Comparison of ENCODE assay signal across 8 mouse cellular contexts in the genomic region with DNA sequence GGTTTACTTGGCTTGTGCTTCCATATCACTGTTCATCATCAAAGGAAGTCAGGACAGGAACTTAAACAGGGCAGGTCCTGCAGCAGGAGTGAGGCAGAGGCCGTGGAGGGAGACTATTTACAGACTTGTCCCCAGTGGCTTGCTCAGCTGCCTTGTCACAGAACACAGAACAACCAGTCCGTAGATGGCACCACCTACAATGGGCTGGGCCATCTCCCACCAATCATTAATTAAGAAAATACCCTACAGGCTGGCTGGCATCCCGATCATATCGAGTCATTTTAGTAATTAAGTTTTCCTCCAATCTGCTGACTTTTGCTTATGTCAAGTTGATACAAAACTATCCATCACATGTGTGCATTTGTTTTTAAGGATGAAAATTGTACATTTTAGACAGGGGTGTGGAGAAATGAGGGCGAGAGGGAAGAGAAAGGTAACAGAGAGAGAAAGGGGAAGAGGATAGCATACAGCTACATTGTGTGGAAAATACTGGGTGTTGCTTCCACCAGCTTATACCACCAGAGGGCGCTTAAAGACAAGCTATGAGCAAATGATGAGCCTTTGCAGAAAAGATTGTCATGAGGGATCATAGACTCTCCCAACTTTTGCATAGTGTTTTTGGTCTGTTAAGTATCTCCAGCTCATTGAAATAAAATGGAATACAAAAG. TPM values are rescaled to one million over a fixed set of nuclear protein-coding genes. Genes with fewer than 3 reads are reported as not detected.
DNase-seq lines count a peak whose midpoint lies in the region; ATAC-seq and TF ChIP-seq lines count a peak whose summit lies in the region.

No protein-coding gene starts in this region.

- peak; percentile 92 for TF ChIP-seq CTCF in heart, postnatal 0 days (IDR thresholded peaks at IDR 0.05; ENCODE audit: low read depth)
- peak; percentile 78 for TF ChIP-seq CTCF in liver, embryonic 14.5 days (IDR thresholded peaks at IDR 0.05; ENCODE audit: low read depth)

- H3K27me3 ChIP-seq in embryonic facial prominence, embryonic 11.5 days (ENCODE audit: control insufficient read depth, insufficient read depth, low read length) = no peaks in the 10 kb centered on the region
- no peaks in the 10 kb centered on the region for H3K27me3 ChIP-seq in heart, postnatal 0 days (ENCODE audit: control insufficient read depth, insufficient read depth, low read length)
- no peaks in the 10 kb centered on the region for H3K27me3 ChIP-seq in liver, embryonic 14.5 days (ENCODE audit: control insufficient read depth, insufficient read depth, low read length)
- H3K27me3 ChIP-seq in stomach, embryonic 14.5 days (ENCODE audit: control insufficient read depth, insufficient read depth, low read length) = no peaks in the 10 kb centered on the region

- no peak overlapping the region for H3K4me2 ChIP-seq in embryonic facial prominence, embryonic 11.5 days (ENCODE audit: low read depth, low read length)
- no peak overlapping the region for H3K4me2 ChIP-seq in heart, postnatal 0 days (ENCODE audit: low read depth, low read length)
- H3K4me2 ChIP-seq in liver, embryonic 14.5 days (ENCODE audit: low read depth) = no peak overlapping the region
- H3K4me2 ChIP-seq in stomach, embryonic 14.5 days (replicated peaks; ENCODE audit: low read depth, low read length) = no peak overlapping the region

- no peaks in the 10 kb centered on the region for H3K36me3 ChIP-seq in embryonic facial prominence, embryonic 11.5 days (replicated peaks; ENCODE audit: control insufficient read depth, insufficient read depth, low read depth, low read length)
- H3K36me3 ChIP-seq in heart, postnatal 0 days (replicated peaks; ENCODE audit: control insufficient read depth, insufficient read depth, low read length) = no peaks in the 10 kb centered on the region
- H3K36me3 ChIP-seq in liver, embryonic 14.5 days (replicated peaks; ENCODE audit: control insufficient read depth, insufficient read depth, low read depth) = no peaks in the 10 kb centered on the region
- H3K36me3 ChIP-seq in stomach, embryonic 14.5 days (ENCODE audit: control insufficient read depth, insufficient read depth, low read length) = no peaks in the 10 kb centered on the region

- H3K4me3 ChIP-seq in embryonic facial prominence, embryonic 11.5 days (ENCODE audit: low read depth, low read length) = no peak overlapping the region
- H3K4me3 ChIP-seq in heart, postnatal 0 days (ENCODE audit: low read depth, low read length) = no peak overlapping the region
- no peak overlapping the region for H3K4me3 ChIP-seq in liver, embryonic 14.5 days (ENCODE audit: insufficient read depth in 1 of 2, low read depth in 2 of 2, low read length in 2 of 2)
- no peak overlapping the region for H3K4me3 ChIP-seq in stomach, embryonic 14.5 days (ENCODE audit: low read depth, low read length)

- no peaks in the 10 kb centered on the region for H3K9me3 ChIP-seq in embryonic facial prominence, embryonic 11.5 days (replicated peaks; ENCODE audit: control insufficient read depth, low read length)
- H3K9me3 ChIP-seq in heart, postnatal 0 days (replicated peaks; ENCODE audit: control insufficient read depth, low read length) = no peaks in the 10 kb centered on the region
- H3K9me3 ChIP-seq in liver, embryonic 14.5 days (ENCODE audit: control insufficient read depth, low read length) = no peaks in the 10 kb centered on the region
- H3K9me3 ChIP-seq in stomach, embryonic 14.5 days (ENCODE audit: control insufficient read depth, low read depth, low read length) = no peaks in the 10 kb centered on the region

- no peak for TF ChIP-seq EP300 in heart, postnatal 0 days (IDR thresholded peaks at IDR 0.05; ENCODE audit: low read depth)
- TF ChIP-seq EP300 in liver, embryonic 14.5 days (IDR thresholded peaks at IDR 0.05; ENCODE audit: low read depth) = no peak

- ATAC-seq in embryonic facial prominence, embryonic 11.5 days (replicated peaks; ENCODE audit: insufficient number of reproducible peaks, low FRiP score, low TSS enrichment, low read depth) = 0 out of 2 replicates have a peak, but pooled peaks have one; percentile 36
- ATAC-seq in heart, postnatal 0 days (ENCODE audit: insufficient read depth, low read depth) = peak; percentile 70
- peak; percentile 42; the same call in 1 of the 2 replicates for ATAC-seq in liver, embryonic 14.5 days (ENCODE audit: insufficient read depth)
- ATAC-seq in stomach, embryonic 14.5 days (ENCODE audit: insufficient number of reproducible peaks, insufficient read depth, low FRiP score, low read depth) = peak; percentile 75; the same call in 1 of the 2 replicates

- H3K4me1 ChIP-seq in embryonic facial prominence, embryonic 11.5 days (ENCODE audit: control insufficient read depth, insufficient read depth, low read length) = no peaks in the 10 kb centered on the region
- H3K4me1 ChIP-seq in heart, postnatal 0 days (ENCODE audit: control insufficient read depth, insufficient read depth) = peaks cover 4% of the 10 kb centered on the region; the same call in 1 of the 2 replicates
- H3K4me1 ChIP-seq in liver, embryonic 14.5 days (replicated peaks; ENCODE audit: control insufficient read depth in 2 of 2, insufficient read depth in 2 of 2, low read length in 1 of 2) = peaks cover 7 to 28% of the 10 kb centered on the region in 2 experiments
- H3K4me1 ChIP-seq in stomach, embryonic 14.5 days (ENCODE audit: control insufficient read depth, insufficient read depth, low read length) = no peaks in the 10 kb centered on the region

- no peak overlapping the region for H3K27ac ChIP-seq in embryonic facial prominence, embryonic 11.5 days (replicated peaks; ENCODE audit: low read depth, low read length)
- no peak overlapping the region for H3K27ac ChIP-seq in heart, postnatal 0 days (ENCODE audit: low read depth)
- no peak overlapping the region for H3K27ac ChIP-seq in liver, embryonic 14.5 days
- H3K27ac ChIP-seq in stomach, embryonic 14.5 days (ENCODE audit: low read length) = no peak overlapping the region

- WGBS in embryonic facial prominence, embryonic 11.5 days = 29% methylated on average over 6 of the region's 6 CpGs
- WGBS in heart, postnatal 0 days = 27% methylated on average over 6 of the region's 6 CpGs
- WGBS in liver, embryonic 14.5 days (ENCODE audit: insufficient replicate concordance) = 17% methylated on average over 6 of the region's 6 CpGs
- 29% methylated on average over 6 of the region's 6 CpGs for WGBS in stomach, embryonic 14.5 days

- no peak overlapping the region for H3K9ac ChIP-seq in embryonic facial prominence, embryonic 11.5 days (replicated peaks; ENCODE audit: low read length)
- H3K9ac ChIP-seq in heart, postnatal 0 days (replicated peaks; ENCODE audit: low read depth, low read length) = no peak overlapping the region
- no peak overlapping the region for H3K9ac ChIP-seq in liver, embryonic 14.5 days (replicated peaks)
- H3K9ac ChIP-seq in stomach, embryonic 14.5 days (replicated peaks; ENCODE audit: low read depth, low read length) = no peak overlapping the region

- peak; percentile 76 for DNase-seq in A20 (ENCODE audit: low read depth, low spot score)
- DNase-seq in adrenal gland, postnatal 10 days = peak; percentile 82
- peak; percentile 90 for DNase-seq in embryonic facial prominence, embryonic 11.5 days (ENCODE audit: low spot score)
- peak; percentile 69 for DNase-seq in heart, postnatal 0 days (ENCODE audit: low spot score)
- DNase-seq in kidney, postnatal 36 days = peak; percentile 77 to 85
- peak in 2 of 3 experiments; percentile 51 to 52 for DNase-seq in liver, embryonic 14.5 days (ENCODE audit: low read depth in 3 of 3, low spot score in 3 of 3)
- DNase-seq in natural killer cell, adult 2 months (ENCODE audit: low spot score in 2 of 2) = peak; percentile 62 to 74

RNA-seq across cellular contexts. Expression of a gene that starts 21.8 kb away (rescaled TPM):
- total RNA-seq in adrenal gland, postnatal 10 days (2021) = 1 to 10 TPM; 3.0 to 9.8 TPM
- 6.0 TPM in 2 replicates for polyA plus RNA-seq in embryonic facial prominence, embryonic 11.5 days (2014; fragmentation: Nextera tagmentation; extraction: Ambion mirVana)
- total RNA-seq in heart, postnatal 0 days (2014; rRNA removed; ENCODE audit: low replicate concordance) = 1.9 and 2.2 TPM in 2 replicates
- 6.6 and 8.6 TPM in 2 replicates for polyA plus RNA-seq in heart, postnatal 0 days (2015; fragmentation: Nextera tagmentation; extraction: Ambion mirVana)
- polyA plus RNA-seq in liver, embryonic 14.5 days (2012; rRNA removed) = 0.12 and 0.18 TPM in 2 replicates
- polyA plus RNA-seq in liver, embryonic 14.5 days (2014; fragmentation: Nextera tagmentation; extraction: Ambion mirVana) = 1.2 and 1.3 TPM in 2 replicates
- polyA plus RNA-seq in stomach, embryonic 14.5 days (2014; fragmentation: Nextera tagmentation; extraction: Ambion mirVana) = 7.1 and 7.9 TPM in 2 replicates

RNA-seq across cellular contexts. Expression of a gene that starts 22.2 kb away (rescaled TPM):
- 10 to 100 TPM; 40.3 to 43.2 TPM for total RNA-seq in adrenal gland, postnatal 10 days (2021)
- 92.4 and 111 TPM in 2 replicates for polyA plus RNA-seq in embryonic facial prominence, embryonic 11.5 days (2014; fragmentation: Nextera tagmentation; extraction: Ambion mirVana)
- total RNA-seq in heart, postnatal 0 days (2014; rRNA removed; ENCODE audit: low replicate concordance) = 24.8 and 36.7 TPM in 2 replicates
- 32.7 and 36.2 TPM in 2 replicates for polyA plus RNA-seq in heart, postnatal 0 days (2015; fragmentation: Nextera tagmentation; extraction: Ambion mirVana)
- 13.8 and 19.9 TPM in 2 replicates for polyA plus RNA-seq in liver, embryonic 14.5 days (2012; rRNA removed)
- polyA plus RNA-seq in liver, embryonic 14.5 days (2014; fragmentation: Nextera tagmentation; extraction: Ambion mirVana) = 60.8 and 65.6 TPM in 2 replicates
- 74.0 and 86.9 TPM in 2 replicates for polyA plus RNA-seq in stomach, embryonic 14.5 days (2014; fragmentation: Nextera tagmentation; extraction: Ambion mirVana)
